Mouse (Mus musculus): Measurements from ENCODE around the gene 4930412O13Rik. TPM values are rescaled to one million over a fixed set of nuclear protein-coding genes. Genes with fewer than 3 reads are reported as not detected.

4930412O13Rik gene
- total and polyA plus RNA-seq, 3 experiments = 0.28 TPM; not detected in 2

- no peaks in the 10 kb centered on the region for H3K79me2 ChIP-seq (ENCODE audit: control insufficient read depth, insufficient read depth, low read length, poor library complexity)
- no peak for TF ChIP-seq RCOR1 (IDR thresholded peaks at IDR 0.05; ENCODE audit: low read depth, low read length)
- TF ChIP-seq RAD21 (IDR thresholded peaks at IDR 0.05; ENCODE audit: low read depth, low read length) = no peak
- TF ChIP-seq SIN3A (IDR thresholded peaks at IDR 0.05; ENCODE audit: low read length) = no peak
- peak; percentile 94 for TF ChIP-seq USF1 (IDR thresholded peaks at IDR 0.05; ENCODE audit: low read depth, low read length)
- TF ChIP-seq MAFK (IDR thresholded peaks at IDR 0.05; ENCODE audit: borderline replicate concordance, low read depth, low read length) = no peak
- peak; percentile 51; the same call in 1 of the 2 replicates for TF ChIP-seq ZNF384 (IDR thresholded peaks at IDR 0.05; ENCODE audit: low read depth, low read length)
- peak; percentile 71; the same call in 1 of the 2 replicates for TF ChIP-seq MAX (IDR thresholded peaks at IDR 0.05; ENCODE audit: low read length)
- TF ChIP-seq MXI1 (IDR thresholded peaks at IDR 0.05; ENCODE audit: low read depth, low read length) = no peak
- no peak for TF ChIP-seq BHLHE40 (IDR thresholded peaks at IDR 0.05; ENCODE audit: borderline replicate concordance, low read depth, low read length)
- no peak for TF ChIP-seq CHD2 (IDR thresholded peaks at IDR 0.05; ENCODE audit: low read length)
- no peak for TF ChIP-seq MEF2A (IDR thresholded peaks at IDR 0.05; ENCODE audit: extremely low read depth, insufficient replicate concordance, low read depth, low read length, poor library complexity, severe bottlenecking)
- no peak for TF ChIP-seq CHD1 (IDR thresholded peaks at IDR 0.05; ENCODE audit: low read depth, low read length)
- no peak for TF ChIP-seq POLR2AphosphoS5 (IDR thresholded peaks at IDR 0.05; ENCODE audit: borderline replicate concordance, low read depth, low read length)
- peak; percentile 66 for TF ChIP-seq TAL1 (IDR thresholded peaks at IDR 0.05; ENCODE audit: low read length)
- TF ChIP-seq EP300 (IDR thresholded peaks at IDR 0.05; ENCODE audit: low read depth in 1 of 2, low read length in 2 of 2) = peak; percentile 42 to 67
- TF ChIP-seq GABPA (IDR thresholded peaks at IDR 0.05; ENCODE audit: low read depth, low read length) = no peak
- TF ChIP-seq GATA1 (IDR thresholded peaks at IDR 0.05; ENCODE audit: low read depth, low read length) = peak; percentile 71
- TF ChIP-seq POLR2AphosphoS2 (IDR thresholded peaks at IDR 0.05; ENCODE audit: low read length) = no peak
- TF ChIP-seq POLR2A (IDR thresholded peaks at IDR 0.05; ENCODE audit: control insufficient read depth in 1 of 2, insufficient read depth in 1 of 2, low read depth in 1 of 2, low read length in 2 of 2, poor library complexity in 1 of 2) = no peak
- peak; percentile 78 for TF ChIP-seq TCF12 (IDR thresholded peaks at IDR 0.05; ENCODE audit: low read depth, low read length)
- TF ChIP-seq ZC3H11A (IDR thresholded peaks at IDR 0.05; ENCODE audit: low read depth, low read length) = no peak
- TF ChIP-seq NELFE (IDR thresholded peaks at IDR 0.05; ENCODE audit: low read depth, low read length) = no peak
- TF ChIP-seq MYC (IDR thresholded peaks at IDR 0.05; ENCODE audit: low read depth, low read length) = no peak
- TF ChIP-seq USF2 (IDR thresholded peaks at IDR 0.05; ENCODE audit: borderline replicate concordance in 1 of 2, insufficient read depth in 1 of 2, low read depth in 1 of 2, low read length in 2 of 2) = peak; percentile 32 to 71; a peak in 3 of 4 replicates
- no peak for TF ChIP-seq CTCF (IDR thresholded peaks at IDR 0.05 in 2 of 3, conservative IDR thresholded peaks at IDR 0.05 in 1 of 3; ENCODE audit: control insufficient read depth in 1 of 3, insufficient read depth in 1 of 3, low read depth in 2 of 3, low read length in 3 of 3, poor library complexity in 1 of 3, severe bottlenecking in 1 of 3)
- no peak for TF ChIP-seq ZMIZ1 (IDR thresholded peaks at IDR 0.05; ENCODE audit: low read depth, low read length)
- no peak for TF ChIP-seq NRF1 (IDR thresholded peaks at IDR 0.05; ENCODE audit: insufficient read depth, low read depth, low read length, poor library complexity, severe bottlenecking)
- TF ChIP-seq ETS1 (IDR thresholded peaks at IDR 0.05; ENCODE audit: low read depth, low read length) = peak; percentile 33; the same call in 1 of the 2 replicates
- H3K36me3 ChIP-seq (ENCODE audit: control insufficient read depth in 1 of 2, insufficient read depth in 2 of 2, low read length in 2 of 2) = peaks cover 0 to 10% of the 10 kb centered on the region in 2 experiments; a peak in 2 of 4 replicates
- H3K27me3 ChIP-seq (ENCODE audit: control insufficient read depth in 1 of 2, insufficient read depth in 2 of 2, low read length in 2 of 2) = no peaks in the 10 kb centered on the region
- H3K9me3 ChIP-seq (replicated peaks; ENCODE audit: insufficient read depth, low read length) = no peaks in the 10 kb centered on the region
- peak; percentile 70 for DNase-seq (ENCODE audit: low read depth, low spot score)
- H3K4me1 ChIP-seq (ENCODE audit: control insufficient read depth in 1 of 2, insufficient read depth in 2 of 2, low read length in 2 of 2) = peaks cover 4 to 22% of the 10 kb centered on the region in 2 experiments
- H3K27ac ChIP-seq (ENCODE audit: control insufficient read depth, low read depth, low read length) = no peak overlapping the region
- peak overlapping the region; percentile 50 to 87 for H3K4me3 ChIP-seq (ENCODE audit: control insufficient read depth in 1 of 2, insufficient read depth in 1 of 2, low read depth in 2 of 2, low read length in 2 of 2)
- H3K9ac ChIP-seq (ENCODE audit: control insufficient read depth, low read depth, low read length, poor library complexity, severe bottlenecking) = peak overlapping the region; percentile 40
Measured at GRCm38 (mm10) chr2:9905995-9906394, 24.9 kb downstream of the 4930412O13Rik start.

Data from MEL (cell line).